Mouse (Mus musculus): ENCODE measurements at regions not wholly inside any gene's neighbourhood (a gene's known extent, or its start where the extent isn't known, plus 50 kb on each side); places are given as distances from the start of the nearest gene placed in this dataset.
A peak's percentile ranks its signal among the peaks of the same experiment; 100 is the strongest.

GRCm38 (mm10) chr6:51641965-51642364 is 118.3 kb downstream of the Snx10 start:
- Histone ChIP-seq H3K9me3 (ENCODE audit: control insufficient read depth, low read length) (no peaks in the 10 kb centered on the region), H3K9ac (ENCODE audit: low read length) (no peak overlapping the region), H3K36me3 (ENCODE audit: control insufficient read depth, insufficient read depth, low read length) (no peaks in the 10 kb centered on the region), H3K27ac (ENCODE audit: low read depth, low read length) (no peak overlapping the region), H3K4me3 (ENCODE audit: low read depth, low read length) (no peak overlapping the region), H3K4me2 (ENCODE audit: low read depth, low read length, severe bottlenecking) (no peak overlapping the region), H3K4me1 (replicated peaks; ENCODE audit: control insufficient read depth, insufficient read depth, low read length) (no peaks in the 10 kb centered on the region), H3K27me3 (ENCODE audit: control insufficient read depth, insufficient read depth, low read length) (no peaks in the 10 kb centered on the region)
- DNase-seq (ENCODE audit: low spot score) = no peak
- ATAC-seq (replicated peaks; ENCODE audit: low FRiP score) = no peak
- WGBS = 91% methylated on average over 5 of the region's 5 CpGs

- ATAC-seq (replicated peaks; ENCODE audit: low FRiP score) (no peak), DNase-seq (ENCODE audit: low spot score) (no peak)
- H3K27me3 ChIP-seq (ENCODE audit: control insufficient read depth, insufficient read depth, low read length) = no peaks in the 10 kb centered on the region
- H3K4me1 ChIP-seq (replicated peaks; ENCODE audit: control insufficient read depth, insufficient read depth, low read length) = no peaks in the 10 kb centered on the region
- H3K36me3 ChIP-seq (ENCODE audit: control insufficient read depth, insufficient read depth, low read length) = no peaks in the 10 kb centered on the region
- 93% methylated on average over 7 of the region's 7 CpGs for WGBS
- H3K9ac ChIP-seq (ENCODE audit: low read length) = no peak overlapping the region
- no peak overlapping the region for H3K4me3 ChIP-seq (ENCODE audit: low read depth, low read length)
- no peaks in the 10 kb centered on the region for H3K9me3 ChIP-seq (ENCODE audit: control insufficient read depth, low read length)
- no peak overlapping the region for H3K4me2 ChIP-seq (ENCODE audit: low read depth, low read length, severe bottlenecking)
- H3K27ac ChIP-seq (ENCODE audit: low read depth, low read length) = no peak overlapping the region
These were observed 125.1 kb downstream of the Snx10 start for GRCm38 (mm10) chr6:51648813-51649212.

GRCm38 (mm10) chr6:51653753-51654152 is 130.1 kb downstream of the Snx10 start:
- WGBS = 92% methylated on average over 8 of the region's 8 CpGs
- no peaks in the 10 kb centered on the region for H3K27me3 ChIP-seq (ENCODE audit: control insufficient read depth, insufficient read depth, low read length)
- ATAC-seq (replicated peaks; ENCODE audit: low FRiP score) (no peak), DNase-seq (ENCODE audit: low spot score) (no peak)
- H3K4me3 ChIP-seq (ENCODE audit: low read depth, low read length) = no peak overlapping the region
- H3K36me3 ChIP-seq (ENCODE audit: control insufficient read depth, insufficient read depth, low read length) = no peaks in the 10 kb centered on the region
- no peaks in the 10 kb centered on the region for H3K9me3 ChIP-seq (ENCODE audit: control insufficient read depth, low read length)
- H3K27ac ChIP-seq (ENCODE audit: low read depth, low read length) = no peak overlapping the region
- no peak overlapping the region for H3K9ac ChIP-seq (ENCODE audit: low read length)
- peaks cover 15% of the 10 kb centered on the region for H3K4me1 ChIP-seq (replicated peaks; ENCODE audit: control insufficient read depth, insufficient read depth, low read length)
- no peak overlapping the region for H3K4me2 ChIP-seq (ENCODE audit: low read depth, low read length, severe bottlenecking)

- 93% methylated on average over 4 of the region's 4 CpGs for WGBS
- H3K27ac ChIP-seq (ENCODE audit: low read depth, low read length) = no peak overlapping the region
- H3K36me3 ChIP-seq (ENCODE audit: control insufficient read depth, insufficient read depth, low read length) = no peaks in the 10 kb centered on the region
These were observed 131.3 kb downstream of the Snx10 start for GRCm38 (mm10) chr6:51654991-51655390.

GRCm38 (mm10) chr6:51656078-51656477 is 132.4 kb downstream of the Snx10 start:
- Histone ChIP-seq H3K4me2 (ENCODE audit: low read depth, low read length, severe bottlenecking) (no peak overlapping the region), H3K9ac (ENCODE audit: low read length) (no peak overlapping the region), H3K27ac (ENCODE audit: low read depth, low read length) (peak overlapping the region; percentile 32; the same call in 1 of the 2 replicates), H3K36me3 (ENCODE audit: control insufficient read depth, insufficient read depth, low read length) (no peaks in the 10 kb centered on the region), H3K9me3 (ENCODE audit: control insufficient read depth, low read length) (no peaks in the 10 kb centered on the region), H3K4me3 (ENCODE audit: low read depth, low read length) (no peak overlapping the region), H3K27me3 (ENCODE audit: control insufficient read depth, insufficient read depth, low read length) (no peaks in the 10 kb centered on the region), H3K4me1 (replicated peaks; ENCODE audit: control insufficient read depth, insufficient read depth, low read length) (peaks cover 15% of the 10 kb centered on the region)
- ATAC-seq (replicated peaks; ENCODE audit: low FRiP score) (no peak), DNase-seq (ENCODE audit: low spot score) (no peak)
- 74% methylated on average over 7 of the region's 7 CpGs for WGBS

More at GRCm38 (mm10) chr6:51654991-51655390, 131.3 kb downstream of the Snx10 start:
- H3K9me3 ChIP-seq (ENCODE audit: control insufficient read depth, low read length) = no peaks in the 10 kb centered on the region
- H3K27me3 ChIP-seq (ENCODE audit: control insufficient read depth, insufficient read depth, low read length) = no peaks in the 10 kb centered on the region
- H3K4me3 ChIP-seq (ENCODE audit: low read depth, low read length) = no peak overlapping the region
- H3K4me1 ChIP-seq (replicated peaks; ENCODE audit: control insufficient read depth, insufficient read depth, low read length) = peaks cover 15% of the 10 kb centered on the region
- no peak overlapping the region for H3K9ac ChIP-seq (ENCODE audit: low read length)
- H3K4me2 ChIP-seq (ENCODE audit: low read depth, low read length, severe bottlenecking) = no peak overlapping the region
- ATAC-seq (replicated peaks; ENCODE audit: low FRiP score) = no peak
- no peak for DNase-seq (ENCODE audit: low spot score)

- ATAC-seq (replicated peaks; ENCODE audit: low FRiP score) (0 out of 2 replicates have a peak, but pooled peaks have one; percentile 33), DNase-seq (ENCODE audit: low spot score) (peak; percentile 55)
- Histone ChIP-seq H3K4me2 (ENCODE audit: low read depth, low read length, severe bottlenecking) (no peak overlapping the region), H3K4me3 (ENCODE audit: low read depth, low read length) (no peak overlapping the region), H3K27me3 (ENCODE audit: control insufficient read depth, insufficient read depth, low read length) (no peaks in the 10 kb centered on the region), H3K9ac (ENCODE audit: low read length) (no peak overlapping the region), H3K9me3 (ENCODE audit: control insufficient read depth, low read length) (no peaks in the 10 kb centered on the region), H3K36me3 (ENCODE audit: control insufficient read depth, insufficient read depth, low read length) (no peaks in the 10 kb centered on the region), H3K27ac (ENCODE audit: low read depth, low read length) (peak overlapping the region; percentile 60), H3K4me1 (replicated peaks; ENCODE audit: control insufficient read depth, insufficient read depth, low read length) (peaks cover 15% of the 10 kb centered on the region)
- 53% methylated on average over 12 of the region's 12 CpGs for WGBS
These were observed 133.4 kb downstream of the Snx10 start for GRCm38 (mm10) chr6:51656883-51657640.

GRCm38 (mm10) chr6:51658360-51658759 is 134.7 kb downstream of the Snx10 start:
- Histone ChIP-seq H3K27me3 (ENCODE audit: control insufficient read depth, insufficient read depth, low read length) (no peaks in the 10 kb centered on the region), H3K4me2 (ENCODE audit: low read depth, low read length, severe bottlenecking) (no peak overlapping the region), H3K27ac (ENCODE audit: low read depth, low read length) (peak overlapping the region; percentile 60), H3K9me3 (ENCODE audit: control insufficient read depth, low read length) (no peaks in the 10 kb centered on the region), H3K4me3 (ENCODE audit: low read depth, low read length) (no peak overlapping the region), H3K36me3 (ENCODE audit: control insufficient read depth, insufficient read depth, low read length) (no peaks in the 10 kb centered on the region), H3K4me1 (replicated peaks; ENCODE audit: control insufficient read depth, insufficient read depth, low read length) (peaks cover 15% of the 10 kb centered on the region), H3K9ac (ENCODE audit: low read length) (peak overlapping the region; percentile 7; the same call in 1 of the 2 replicates)
- no peak for ATAC-seq (replicated peaks; ENCODE audit: low FRiP score)
- 14% methylated on average over 8 of the region's 8 CpGs for WGBS
- no peak for DNase-seq (ENCODE audit: low spot score)

- H3K9ac ChIP-seq (ENCODE audit: low read length) = no peak overlapping the region
- 88% methylated on average over 3 of the region's 3 CpGs for WGBS
- H3K4me2 ChIP-seq (ENCODE audit: low read depth, low read length, severe bottlenecking) = no peak overlapping the region
- peaks cover 5% of the 10 kb centered on the region for H3K4me1 ChIP-seq (replicated peaks; ENCODE audit: control insufficient read depth, insufficient read depth, low read length)
- no peak for ATAC-seq (replicated peaks; ENCODE audit: low FRiP score)
- no peak overlapping the region for H3K4me3 ChIP-seq (ENCODE audit: low read depth, low read length)
- no peak for DNase-seq (ENCODE audit: low spot score)
- H3K27me3 ChIP-seq (ENCODE audit: control insufficient read depth, insufficient read depth, low read length) = no peaks in the 10 kb centered on the region
- H3K9me3 ChIP-seq (ENCODE audit: control insufficient read depth, low read length) = peaks cover 3% of the 10 kb centered on the region; the same call in 1 of the 2 replicates
- H3K36me3 ChIP-seq (ENCODE audit: control insufficient read depth, insufficient read depth, low read length) = no peaks in the 10 kb centered on the region
- H3K27ac ChIP-seq (ENCODE audit: low read depth, low read length) = no peak overlapping the region
These were observed 139.5 kb downstream of the Snx10 start for GRCm38 (mm10) chr6:51663178-51663577.

- Histone ChIP-seq H3K4me2 (ENCODE audit: low read depth, low read length, severe bottlenecking) (no peak overlapping the region), H3K4me1 (replicated peaks; ENCODE audit: control insufficient read depth, insufficient read depth, low read length) (no peaks in the 10 kb centered on the region), H3K36me3 (ENCODE audit: control insufficient read depth, insufficient read depth, low read length) (no peaks in the 10 kb centered on the region), H3K27me3 (ENCODE audit: control insufficient read depth, insufficient read depth, low read length) (no peaks in the 10 kb centered on the region), H3K4me3 (ENCODE audit: low read depth, low read length) (no peak overlapping the region), H3K27ac (ENCODE audit: low read depth, low read length) (no peak overlapping the region), H3K9ac (ENCODE audit: low read length) (no peak overlapping the region), H3K9me3 (ENCODE audit: control insufficient read depth, low read length) (peaks cover 3% of the 10 kb centered on the region; the same call in 1 of the 2 replicates)
- ATAC-seq (replicated peaks; ENCODE audit: low FRiP score) = no peak
- DNase-seq (ENCODE audit: low spot score) = no peak
- WGBS = 95% methylated on average over 5 of the region's 5 CpGs
These were observed 140.3 kb downstream of the Snx10 start for GRCm38 (mm10) chr6:51664049-51664448.

All from forebrain, embryonic 11.5 days (tissue).